Mouse (Mus musculus) 3T3-L1 (cell line): ENCODE measurements around the gene Shank2.
A peak's percentile ranks its signal among the peaks of the same experiment; 100 is the strongest.

ENCODE experiments used
- DNase-seq: peaks from one replicate; pipeline ENCODE4 v3.0.0-alpha.2; 2015; ENCODE audit warnings: low read depth, low spot score

Shank2 gene

DNA sequence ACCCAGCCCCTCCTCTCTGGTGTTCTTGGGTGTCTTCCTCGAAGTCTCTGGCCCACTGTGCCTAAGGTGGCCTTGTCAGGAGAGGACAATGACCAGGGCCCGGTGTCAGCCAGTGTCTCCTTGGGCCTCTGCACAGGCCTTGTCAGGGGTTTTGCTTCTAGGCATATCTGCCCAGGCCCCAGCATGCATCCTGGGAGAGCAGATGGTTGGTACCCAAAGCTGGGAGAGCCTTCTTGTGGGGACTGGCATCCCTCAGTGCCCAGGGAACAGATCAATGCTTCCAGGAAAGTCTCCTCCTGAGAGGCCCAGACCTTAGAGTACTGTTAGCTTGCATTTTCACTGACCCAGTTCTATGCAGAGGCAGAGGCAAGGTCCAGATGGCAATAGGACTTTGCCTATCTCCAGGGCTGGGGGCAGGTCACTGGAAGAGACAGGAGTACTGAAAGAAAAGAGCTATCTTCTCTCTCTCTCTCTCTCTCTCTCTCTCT, 327.7 kb downstream of the Shank2 start:
- DNase-seq, result no peak

DNA sequence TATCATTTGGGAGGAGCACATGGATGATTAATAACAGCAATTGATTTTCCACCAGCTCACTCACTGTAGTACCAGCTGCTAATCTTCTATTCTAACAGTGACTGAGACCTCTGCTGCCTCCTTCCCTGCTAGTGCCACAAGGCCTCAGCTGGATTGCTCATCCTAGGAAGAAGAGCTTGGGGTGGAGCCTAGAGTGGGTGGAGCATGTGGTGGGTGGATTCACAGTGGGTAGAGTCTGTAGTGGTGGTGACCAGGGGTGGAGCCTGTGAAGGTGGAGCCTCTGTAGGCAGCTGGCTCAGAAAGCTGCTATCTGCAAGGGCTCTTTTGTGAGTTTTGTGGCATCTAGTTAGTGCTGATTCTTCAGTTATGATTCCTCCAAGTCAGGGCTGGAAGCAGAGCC, 334.9 kb downstream of the Shank2 start:
- DNase-seq, result peak; percentile 93

DNA sequence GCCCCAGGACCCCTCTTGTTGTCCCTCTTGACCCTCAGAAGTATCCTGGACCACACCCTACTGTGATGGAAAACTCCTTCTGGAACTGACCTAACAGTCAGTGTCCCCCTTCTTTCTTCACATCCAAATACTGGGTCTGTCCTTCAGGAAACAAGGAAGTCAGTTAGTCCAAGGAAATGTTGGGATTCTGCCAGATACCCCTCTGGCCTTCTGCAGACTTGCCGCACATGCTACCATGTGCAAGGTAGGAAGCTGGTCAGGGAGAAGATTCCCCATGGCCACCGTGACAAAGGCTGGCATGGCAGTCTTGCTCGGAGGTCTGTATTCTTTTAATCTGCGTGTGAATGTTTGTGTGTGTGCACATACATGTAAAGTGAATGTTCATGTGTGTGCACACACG, 337.0 kb downstream of the Shank2 start:
- no peak for DNase-seq

DNA sequence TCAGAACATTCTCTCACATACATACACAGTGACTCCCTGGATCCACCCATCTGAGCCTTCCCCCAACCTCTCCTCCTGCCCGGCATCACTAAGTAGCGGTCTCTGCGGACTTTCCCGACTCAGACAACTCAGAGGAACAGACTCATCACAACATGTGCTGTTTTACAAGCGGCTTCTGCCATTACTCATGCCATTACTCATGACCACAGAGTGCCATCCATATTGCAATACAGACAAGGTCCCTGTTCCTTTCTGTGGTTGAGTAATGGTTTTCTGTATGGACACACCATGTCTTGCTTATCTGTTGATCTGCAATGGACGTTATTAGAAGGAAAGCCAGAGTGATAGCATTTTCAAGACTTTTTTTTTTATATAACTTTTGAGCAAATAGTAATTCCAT, 338.6 kb downstream of the Shank2 start:
- peak; percentile 96 for DNase-seq

DNA sequence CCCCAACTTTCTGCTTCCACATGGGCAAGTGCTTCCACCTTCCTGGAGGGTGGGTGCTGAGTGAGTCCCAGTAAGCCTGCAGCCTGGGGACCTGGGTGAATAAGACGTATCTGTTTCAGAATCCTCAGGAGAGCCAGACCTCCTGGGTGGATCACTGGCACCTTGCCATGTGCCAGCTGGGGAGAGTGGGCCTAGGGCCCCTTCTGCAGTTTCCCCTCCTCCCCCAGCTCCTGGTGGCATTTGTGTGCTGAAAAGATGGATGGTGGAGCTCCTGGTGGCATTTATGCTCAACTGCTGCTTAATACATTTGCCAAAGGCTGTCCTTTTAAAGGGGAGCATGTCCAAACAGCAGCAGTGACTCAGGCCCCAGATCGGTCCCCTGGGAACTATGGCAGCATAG, 364.4 kb downstream of the Shank2 start:
- DNase-seq, result peak; percentile 41

DNA sequence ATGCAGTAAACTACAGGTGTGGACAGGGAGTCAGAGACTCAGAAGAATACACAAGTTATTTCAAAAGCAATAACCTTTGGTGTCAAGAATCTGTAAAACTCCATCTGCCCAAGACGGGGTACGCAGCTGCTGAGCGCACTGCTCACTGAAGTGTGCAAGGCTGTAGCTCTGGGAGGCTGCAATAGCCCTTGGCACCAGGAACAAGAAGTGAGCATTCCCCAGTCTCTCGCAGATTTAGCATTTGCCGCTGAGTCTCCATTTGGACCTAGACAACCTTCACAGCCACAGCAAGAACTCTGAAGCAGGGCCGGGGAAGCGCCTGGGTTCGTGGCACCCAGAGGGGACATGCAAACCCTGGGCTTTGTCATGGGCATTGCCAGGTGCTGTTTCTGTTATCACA, 371.3 kb downstream of the Shank2 start:
- no peak for DNase-seq

DNA sequence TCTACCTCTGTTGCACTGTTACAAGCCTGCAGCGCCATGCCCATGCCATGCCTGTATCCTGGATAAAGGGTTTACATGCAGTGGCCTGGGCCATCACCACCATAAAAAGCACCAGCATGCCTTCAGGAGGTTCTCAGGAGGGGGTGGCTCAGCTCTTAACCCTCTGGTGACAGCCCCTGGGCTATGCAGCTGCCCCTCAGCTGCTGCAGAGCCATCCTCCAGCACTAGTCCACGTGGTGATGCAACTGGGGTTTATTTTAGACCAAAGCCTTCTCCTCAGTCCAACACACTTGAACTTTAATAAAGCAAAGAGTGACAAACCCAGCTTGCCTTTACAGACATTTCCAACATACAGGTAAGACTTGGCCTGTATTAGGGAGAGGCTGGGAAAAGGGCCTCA, 373.8 kb downstream of the Shank2 start:
- no peak for DNase-seq

DNA sequence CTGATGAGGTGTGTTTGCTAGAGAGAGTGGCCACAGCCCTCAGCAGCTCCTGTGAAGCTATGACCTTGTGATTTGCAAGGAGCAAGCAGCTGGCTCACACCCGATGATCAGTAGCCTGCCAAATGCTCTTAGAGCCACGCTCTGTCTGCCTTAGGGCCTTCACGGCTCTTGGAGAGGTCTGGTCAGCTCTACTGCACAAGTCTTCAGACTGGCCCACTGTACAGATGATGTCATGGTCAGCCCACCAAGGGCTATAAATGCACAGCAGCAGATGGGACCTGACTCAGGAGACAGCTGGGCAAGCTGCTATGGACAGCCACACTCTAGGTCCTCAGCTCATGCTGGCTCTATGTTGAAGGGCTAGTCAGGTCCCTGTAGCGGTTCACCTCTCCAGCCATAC, 376.5 kb downstream of the Shank2 start:
- no peak for DNase-seq

DNA sequence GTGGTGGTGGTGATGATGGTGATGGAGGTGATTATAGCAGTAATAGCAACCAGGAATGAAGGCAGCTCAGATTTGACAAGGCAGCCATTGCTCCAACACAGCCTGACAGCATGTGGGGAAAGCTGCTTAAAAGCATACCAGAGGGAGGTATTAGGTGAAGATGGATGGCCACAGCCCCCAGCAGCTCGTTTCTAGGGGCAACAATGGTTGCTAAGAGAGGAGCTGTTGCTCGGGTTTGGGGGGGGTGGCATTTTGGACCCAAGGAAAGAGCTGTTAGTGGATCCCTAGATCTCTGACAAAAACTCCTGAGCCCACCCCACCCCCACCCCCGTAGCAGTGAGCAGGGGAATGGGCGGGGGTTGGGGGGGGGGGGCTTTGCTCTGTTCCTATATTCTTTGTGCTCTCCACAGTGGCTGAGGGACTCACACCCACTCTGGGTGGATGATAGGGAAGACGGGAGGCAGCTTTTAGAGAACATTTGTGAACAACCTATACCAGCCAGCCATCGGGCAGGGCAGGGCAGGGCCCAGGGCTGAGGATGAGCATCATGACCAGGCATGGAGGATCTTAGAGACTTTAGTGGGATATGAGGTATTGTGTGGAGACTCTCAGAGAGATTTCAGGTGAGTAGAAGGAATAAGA, 377.6 kb downstream of the Shank2 start:
- no peak for DNase-seq

DNA sequence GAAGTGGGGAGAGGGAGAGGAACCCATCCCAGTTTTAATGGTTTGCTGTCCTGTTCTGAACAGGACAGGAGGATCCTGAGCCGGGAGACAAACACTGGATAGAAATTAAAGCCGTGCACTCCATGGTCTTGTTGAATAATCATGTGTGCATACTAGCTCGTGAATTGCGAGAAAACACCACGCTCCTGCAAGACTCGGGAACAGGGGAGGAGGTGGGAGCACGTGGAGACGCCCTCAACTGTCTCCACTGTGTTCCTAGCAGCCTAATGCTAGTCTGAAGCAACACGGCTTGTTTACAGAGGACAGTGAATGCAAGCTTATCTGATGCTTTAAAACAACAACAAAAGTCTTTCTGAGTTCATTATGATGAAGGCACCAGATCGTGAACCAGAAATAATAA, 379.9 kb downstream of the Shank2 start:
- no peak for DNase-seq

DNA sequence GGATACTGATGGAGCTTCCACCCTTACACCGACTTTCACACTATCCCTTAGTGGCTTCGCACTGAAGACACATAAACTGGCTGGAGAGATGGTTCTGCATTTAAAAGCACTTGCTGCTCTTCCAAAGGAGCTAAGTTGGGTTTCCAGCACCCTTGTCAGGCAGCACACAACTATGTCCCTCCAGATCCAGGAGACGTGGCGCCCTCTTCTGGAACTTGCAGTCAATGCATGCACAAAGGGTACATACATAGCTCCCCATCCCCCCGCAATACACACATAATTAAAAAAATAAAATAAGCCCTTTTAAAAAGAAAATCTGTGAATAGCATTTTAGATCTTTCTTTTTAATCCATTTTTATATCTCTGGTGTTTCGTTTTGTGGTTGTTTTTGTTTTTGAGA, 385.8 kb downstream of the Shank2 start:
- DNase-seq, result no peak

DNA sequence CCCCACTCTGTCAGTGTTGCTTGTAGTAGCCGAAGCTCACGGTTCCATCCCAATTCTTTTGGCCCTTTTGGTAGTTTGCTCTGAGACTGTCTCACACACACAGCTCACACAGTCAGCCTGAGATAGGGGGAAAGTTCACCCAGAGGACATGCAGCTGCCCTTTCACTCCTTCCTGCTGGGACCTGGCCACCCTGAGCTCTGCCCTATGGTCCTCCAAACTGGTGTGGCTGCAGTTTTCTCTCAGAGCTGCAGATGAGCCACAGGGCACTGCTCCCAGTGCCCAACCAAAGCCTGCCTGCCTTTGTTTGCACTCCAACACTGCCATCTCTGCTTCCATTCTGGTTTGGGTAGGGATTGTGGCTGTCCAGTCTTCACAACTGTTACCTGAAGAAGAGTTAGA, 388.0 kb downstream of the Shank2 start:
- DNase-seq, result no peak

DNA sequence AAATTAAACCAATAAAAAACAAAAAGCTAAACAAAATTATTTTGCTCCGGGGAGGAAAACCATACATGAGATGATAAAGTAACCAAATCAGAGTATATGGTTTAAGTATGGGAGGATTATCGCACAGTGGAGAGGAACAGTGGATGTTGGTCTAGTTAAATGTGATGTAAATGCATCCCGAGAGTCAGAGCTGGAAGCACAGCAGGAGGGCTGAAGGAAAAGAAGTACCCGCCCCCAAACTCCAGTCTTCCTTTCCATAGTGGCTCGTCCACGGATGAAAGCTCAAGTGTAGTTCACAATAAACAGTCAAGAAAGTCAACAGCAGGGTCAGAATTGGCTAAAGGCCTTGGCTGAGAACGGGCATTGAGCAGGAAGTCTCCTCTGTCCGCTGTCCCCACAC, 388.9 kb downstream of the Shank2 start:
- no peak for DNase-seq

DNA sequence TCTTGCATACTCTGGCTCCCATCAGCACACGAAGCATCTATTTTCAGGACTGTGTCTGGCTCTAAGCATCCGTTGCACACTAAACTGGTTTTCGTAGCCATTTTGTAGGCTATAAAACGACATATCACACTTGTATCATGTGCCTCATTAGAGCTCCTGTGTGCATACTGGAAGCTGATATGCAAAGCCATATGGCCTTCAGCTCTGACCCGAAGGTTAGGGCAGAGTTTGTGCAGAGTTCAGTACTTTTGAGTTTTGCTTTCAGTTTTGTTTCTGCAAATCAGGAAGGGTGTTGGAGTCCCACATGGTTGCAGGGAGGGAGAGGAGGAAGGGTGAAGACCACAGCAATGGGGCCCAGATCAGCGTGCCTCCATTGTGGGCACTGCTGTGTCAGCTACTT, 390.0 kb downstream of the Shank2 start:
- no peak for DNase-seq

DNA sequence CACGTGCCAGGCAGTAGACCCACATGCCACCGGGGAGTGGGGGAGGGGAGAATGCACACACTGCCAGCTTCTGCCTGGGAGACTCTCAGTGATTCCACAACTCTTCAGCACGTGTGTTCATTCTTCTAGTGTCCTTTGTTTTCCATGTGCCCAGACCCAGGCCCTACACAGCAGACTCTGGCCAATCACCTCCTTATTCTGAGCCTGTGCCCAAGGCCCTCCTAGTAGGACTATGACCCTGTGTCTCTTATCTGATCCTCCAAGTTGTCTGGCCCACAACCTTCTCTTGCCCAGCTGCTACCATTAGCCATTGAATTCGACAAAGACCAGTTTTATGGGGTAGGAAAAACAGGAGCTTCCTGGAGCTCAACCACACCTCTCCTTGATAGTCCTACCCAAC, 400.8 kb downstream of the Shank2 start:
- DNase-seq, result no peak

DNA sequence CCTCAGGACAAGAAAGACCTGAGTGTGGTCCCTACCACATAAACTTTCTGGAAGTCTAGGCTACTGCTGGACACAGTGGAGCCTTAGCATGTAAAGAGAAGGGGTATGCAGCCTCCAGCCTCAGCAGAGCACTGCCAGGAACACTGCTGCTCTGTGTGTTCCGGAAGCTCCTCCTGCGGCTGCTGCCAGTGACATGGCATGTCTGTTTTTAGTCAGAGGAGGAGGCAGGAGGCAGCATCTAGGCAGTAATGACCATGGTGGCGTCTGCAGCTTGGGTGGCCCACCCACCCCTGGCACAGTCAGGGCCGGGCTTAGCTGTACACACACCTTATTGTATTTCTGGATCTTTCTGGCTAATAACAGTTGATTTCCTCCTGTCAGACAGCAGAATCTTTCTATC, 405.9 kb downstream of the Shank2 start:
- DNase-seq, result no peak

DNA sequence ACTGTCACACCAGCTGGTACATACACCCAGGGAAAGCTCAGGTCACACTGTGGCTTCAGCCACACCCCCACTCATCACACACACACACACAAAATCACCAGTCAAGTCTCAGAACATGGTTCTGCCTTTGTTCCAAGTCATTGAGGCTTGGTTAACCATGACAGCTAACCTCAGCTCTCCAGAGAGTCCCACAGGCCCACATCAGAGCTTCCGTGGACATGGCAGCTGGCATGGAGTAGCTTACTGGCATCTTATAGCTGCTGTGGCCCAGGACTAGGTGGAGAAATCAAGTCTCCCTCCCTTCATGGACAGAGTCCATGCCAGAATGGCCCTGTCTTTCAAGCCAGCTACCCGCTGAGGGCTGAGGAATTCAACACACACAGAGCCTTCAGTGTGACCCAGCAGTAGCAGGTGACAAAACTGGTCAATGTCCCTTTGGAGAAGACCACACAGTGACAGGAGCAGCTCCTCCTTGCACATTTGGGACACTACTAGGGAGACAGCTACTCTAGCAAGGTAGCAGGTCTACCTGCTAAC, 406.8 kb downstream of the Shank2 start:
- no peak for DNase-seq

DNA sequence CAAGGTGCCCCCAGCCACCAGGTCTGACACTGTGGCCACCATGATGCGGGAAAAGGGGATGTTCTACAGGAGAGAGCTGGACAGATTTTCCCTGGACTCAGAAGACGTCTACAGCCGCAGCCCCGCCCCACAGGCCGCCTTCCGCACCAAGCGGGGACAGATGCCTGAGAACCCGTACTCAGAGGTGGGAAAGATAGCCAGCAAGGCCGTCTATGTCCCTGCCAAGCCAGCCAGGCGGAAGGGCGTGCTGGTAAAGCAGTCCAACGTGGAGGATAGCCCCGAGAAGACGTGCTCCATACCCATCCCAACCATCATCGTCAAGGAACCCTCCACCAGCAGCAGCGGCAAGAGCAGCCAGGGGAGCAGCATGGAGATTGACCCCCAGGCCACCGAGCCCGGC, 408.0 kb downstream of the Shank2 start:
- DNase-seq, result no peak

DNA sequence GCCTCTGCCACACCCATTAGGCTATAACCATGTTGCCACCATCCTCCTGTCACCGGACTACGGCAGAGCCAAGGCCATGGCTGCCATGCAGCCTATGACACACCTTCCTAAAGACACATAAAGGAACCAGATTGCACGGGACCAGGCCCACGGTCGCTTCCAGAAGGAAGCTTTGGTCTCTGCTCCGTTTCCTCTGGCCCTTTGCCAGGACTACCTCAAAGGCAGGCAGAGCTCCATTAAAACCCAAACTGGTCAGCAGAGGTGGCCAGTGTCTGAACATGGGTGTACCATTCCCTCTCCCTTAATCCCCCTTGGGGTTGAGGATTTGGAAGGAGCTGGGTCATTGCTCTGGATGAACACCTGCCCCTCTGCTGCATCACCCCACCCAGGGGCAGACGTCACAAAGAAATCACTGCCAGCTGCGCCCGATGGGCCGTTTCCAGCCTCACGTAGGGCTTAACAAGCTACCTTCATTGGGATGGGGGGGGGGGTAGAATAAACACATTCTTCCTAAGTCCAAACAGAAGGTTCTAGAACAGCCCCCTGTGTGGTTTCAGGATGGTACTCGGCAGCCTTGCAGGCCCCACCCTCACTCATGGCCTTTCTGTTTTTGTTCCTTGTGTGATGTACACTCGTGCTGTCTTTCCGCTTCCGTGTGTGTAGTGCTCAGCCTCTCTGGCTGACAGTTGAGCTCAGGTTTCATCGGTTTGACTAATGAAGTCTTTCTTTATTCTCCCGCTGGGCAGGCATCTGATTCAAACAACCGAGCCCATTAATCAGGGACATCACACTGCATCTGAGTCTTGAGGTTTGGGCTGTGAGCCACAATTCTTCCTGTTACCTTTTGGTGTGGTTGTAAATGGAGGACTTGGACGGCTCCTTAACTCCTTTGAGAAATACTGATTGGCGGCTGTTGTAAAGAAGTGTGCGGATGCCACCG, 410.5 kb downstream of the Shank2 start:
- peak; percentile 23 for DNase-seq

DNA sequence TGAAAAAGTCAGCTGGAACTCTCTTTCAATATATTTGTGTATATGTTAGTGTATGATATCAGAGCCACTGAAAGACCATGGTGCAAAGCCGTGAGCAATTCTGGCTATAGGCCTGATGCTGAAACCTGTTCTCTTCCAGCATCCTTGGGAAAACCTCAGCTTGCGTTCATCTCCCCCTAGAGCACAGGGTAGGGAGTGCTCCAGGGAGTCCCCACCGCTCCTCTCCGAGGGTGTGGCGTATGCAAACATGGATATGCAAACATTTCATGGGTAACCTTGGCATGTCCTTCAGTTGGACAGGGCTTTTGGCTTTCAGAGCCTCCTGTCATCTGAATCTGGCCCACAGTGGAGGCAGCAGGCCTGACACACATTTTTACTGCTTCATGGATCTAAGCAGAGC, 412.9 kb downstream of the Shank2 start:
- no peak for DNase-seq

DNA sequence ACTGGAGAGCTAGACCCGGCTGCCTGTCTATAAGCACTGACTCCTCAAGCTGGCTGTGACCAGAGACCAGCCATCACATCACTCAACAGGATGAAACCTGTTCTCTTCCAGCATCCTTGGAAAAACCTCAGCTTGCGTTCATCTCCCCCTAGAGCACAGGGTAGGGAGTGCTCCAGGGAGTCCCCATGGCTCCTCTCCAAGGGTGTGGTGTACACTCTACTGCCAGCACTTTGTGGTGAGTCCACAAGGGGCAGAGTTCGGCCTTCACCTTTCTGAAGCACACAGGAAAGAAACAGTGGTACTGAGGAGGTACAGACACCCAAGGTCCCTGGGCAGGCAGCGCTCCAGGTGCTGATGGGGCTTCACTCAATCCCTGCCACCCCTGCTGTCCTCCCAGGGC, 414.1 kb downstream of the Shank2 start:
- peak; percentile 75 for DNase-seq

DNA sequence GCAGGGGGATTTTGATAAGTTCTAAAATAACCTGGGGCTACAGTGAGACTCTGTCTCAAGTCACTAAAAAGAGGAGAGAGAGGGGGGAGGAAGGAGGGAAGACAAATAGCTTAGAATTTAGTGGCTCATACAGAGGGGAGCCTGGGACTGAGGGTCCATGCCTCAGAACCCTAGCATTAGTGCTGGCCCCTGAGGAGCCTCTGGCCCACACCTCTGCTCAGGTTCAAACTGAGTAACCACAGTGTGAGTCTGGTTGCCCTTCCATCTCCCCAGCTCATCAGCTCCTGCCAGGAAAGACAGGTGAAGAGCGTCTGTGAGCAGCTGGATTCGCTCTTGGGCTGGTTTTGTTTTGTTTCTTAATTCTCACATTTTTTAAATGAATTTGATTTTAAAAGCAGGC, 415.5 kb downstream of the Shank2 start:
- no peak for DNase-seq
